Mouse (Mus musculus) bone marrow, adult 2 months (tissue): ENCODE data around the gene Cgref1.

Experiments used
- CTCF ChIP-seq: fragments of 200-500 bp; IDR thresholded peaks from 2 replicates; pipeline ENCODE4 v1.5.1; 2011; ENCODE audit warnings: low read length, control low read depth; ENCODE audit not compliant: control insufficient read depth, insufficient read depth
- POLR2A ChIP-seq: fragments of 200-500 bp; IDR thresholded peaks from 2 replicates; pipeline ENCODE4 v1.6.1; 2011; ENCODE audit warnings: low read depth, mild to moderate bottlenecking, control low read depth, low read length, borderline replicate concordance; ENCODE audit not compliant: control insufficient read depth

DNA sequence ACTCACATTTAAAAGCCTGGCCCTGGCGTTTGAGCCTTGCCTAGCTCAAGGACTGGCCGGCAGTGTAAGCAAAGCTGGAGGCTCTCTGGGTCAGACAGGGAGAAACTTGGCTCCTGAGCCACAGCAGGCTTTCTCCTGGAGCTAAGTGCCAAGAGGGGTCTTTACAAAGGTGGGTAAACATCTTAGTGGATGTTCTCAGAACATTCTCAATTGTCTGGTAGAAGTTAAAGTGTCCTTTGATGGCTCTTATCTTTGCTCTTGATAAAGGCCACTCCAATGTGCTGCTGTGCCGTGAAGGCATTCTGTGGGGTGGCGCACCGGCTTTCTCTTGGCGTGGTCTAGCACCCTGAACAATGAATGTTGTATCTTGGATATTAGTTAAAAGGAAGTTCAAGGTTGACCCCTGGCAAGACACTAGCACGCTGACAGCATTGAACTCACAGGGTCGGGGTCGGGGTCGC lies 22.8 kb downstream of the Cgref1 start:
- TF ChIP-seq CTCF (no peak), POLR2A (no peak)
